Mouse (Mus musculus) olfactory bulb, adult 2 months (tissue): ENCODE measurements around the gene Notch2.

Experiments
- CTCF ChIP-seq: fragments of 200-500 bp; IDR thresholded peaks from 2 replicates; pipeline ENCODE4 v1.5.1; 2012; ENCODE audit warnings: low read depth, mild to moderate bottlenecking, low read length, moderate library complexity; ENCODE audit not compliant: insufficient read depth
- POLR2A ChIP-seq: fragments of 200-500 bp; IDR thresholded peaks from 2 replicates; pipeline ENCODE4 v1.6.1; 2012; ENCODE audit warnings: mild to moderate bottlenecking, low read depth, low read length, moderate library complexity; ENCODE audit not compliant: insufficient read depth

GRCm38 (mm10) chr3:98043669-98044068 is 30.3 kb downstream of the Notch2 start:
- TF ChIP-seq CTCF (no peak), POLR2A (no peak)
